Mouse (Mus musculus) small intestine, adult 2 months (tissue): ENCODE measurements around the gene Prph.

ENCODE experiments used
- CTCF ChIP-seq: fragments of 200-500 bp; IDR thresholded peaks from 2 replicates; pipeline ENCODE4 v1.5.1; 2012; ENCODE audit warnings: low read depth, mild to moderate bottlenecking, control low read depth, inconsistent platforms, low read length, moderate library complexity, mixed read lengths; ENCODE audit not compliant: insufficient replicate concordance, insufficient read length; ENCODE audit errors: extremely low read depth
- POLR2A ChIP-seq: fragments of 200-500 bp; IDR thresholded peaks from 2 replicates; pipeline ENCODE4 v1.6.1; 2012; ENCODE audit warnings: low read depth, mild to moderate bottlenecking, control low read depth, inconsistent platforms, low read length, moderate library complexity

GRCm38 (mm10) chr15:99021255-99021654 lies 33.7 kb upstream of the Prph start:
- TF ChIP-seq CTCF (no peak), POLR2A (no peak)
